Mouse (Mus musculus) heart, embryonic 10.5 days (tissue): ENCODE measurements around the gene Zc2hc1b. TPM values are rescaled to one million over a fixed set of nuclear protein-coding genes. Genes with fewer than 3 reads are reported as not detected.

Source experiments
- DNase-seq: peaks from one replicate; pipeline ENCODE4 v3.0.0-alpha.2; 2017; ENCODE audit warnings: low spot score
- H3K27ac ChIP-seq: fragments of 300-500 bp; sonication (generic); 2 replicates; pipeline ENCODE4 v1.5.1; 2016; ENCODE audit warnings: mild to moderate bottlenecking
- H3K27me3 ChIP-seq: fragments of 300-500 bp; sonication (generic); 2 replicates; pipeline ENCODE4 v1.6.1; 2016; ENCODE audit warnings: mild to moderate bottlenecking; ENCODE audit not compliant: poor library complexity, insufficient read depth, severe bottlenecking
- H3K36me3 ChIP-seq: fragments of 300-500 bp; sonication (generic); 2 replicates; pipeline ENCODE4 v1.6.1; 2016; ENCODE audit warnings: mild to moderate bottlenecking, moderate library complexity
- H3K4me1 ChIP-seq: fragments of 300-500 bp; sonication (generic); 2 replicates; pipeline ENCODE4 v1.6.1; 2016; ENCODE audit warnings: mild to moderate bottlenecking
- H3K4me3 ChIP-seq: fragments of 300-500 bp; sonication (generic); 2 replicates; pipeline ENCODE4 v1.5.1; 2016; ENCODE audit warnings: mild to moderate bottlenecking, moderate library complexity
- H3K9me3 ChIP-seq: fragments of 300-500 bp; sonication (generic); 2 replicates; pipeline ENCODE4 v1.6.1; 2016; ENCODE audit warnings: mild to moderate bottlenecking, moderate library complexity
- WGBS: fragments of 180-500 bp; shearing (Covaris S2); methylation state at CpG from one replicate; pipeline ENCODE4 v1.1.7; 2016; 5-methylcytosine and 5-hydroxymethylcytosine counted together
- polyA plus RNA-seq: library from polyadenylated mRNA; unstranded; fragments of >200 nt; fragmentation: Nextera tagmentation; extraction: Ambion mirVana; gene quantifications from 2 replicates; pipeline ENCODE4 v1.2.1, GENCODE M21; 2016

Zc2hc1b gene
- polyA plus RNA-seq, 1 experiment from 2014 or later: not detected

GRCm38 (mm10) chr10:13168461-13168860, 9.4 kb downstream of the Zc2hc1b start:
- no peaks in the 10 kb centered on the region for H3K9me3 ChIP-seq
- H3K27ac ChIP-seq: peak overlapping the region; percentile 81; the same call in 1 of the 2 replicates
- no peak overlapping the region for H3K4me3 ChIP-seq
- H3K4me1 ChIP-seq: peaks cover 38% of the 10 kb centered on the region
- WGBS: 57% methylated on average over 5 of the region's 5 CpGs
- no peak for DNase-seq
- H3K36me3 ChIP-seq: 0 out of 2 replicates have a peak, but pooled peaks cover 5% of the 10 kb centered on the region
- H3K27me3 ChIP-seq: no peaks in the 10 kb centered on the region

GRCm38 (mm10) chr10:13162031-13162430, 15.8 kb downstream of the Zc2hc1b start:
- WGBS: 28% methylated on average over 4 of the region's 4 CpGs
- Histone ChIP-seq H3K27me3 (no peaks in the 10 kb centered on the region), H3K36me3 (peaks cover 8% of the 10 kb centered on the region; the same call in 1 of the 2 replicates), H3K9me3 (no peaks in the 10 kb centered on the region), H3K4me3 (no peak overlapping the region), H3K4me1 (peaks cover 13% of the 10 kb centered on the region; the same call in 1 of the 2 replicates), H3K27ac (peak overlapping the region; percentile 52)
- DNase-seq: peak; percentile 67

GRCm38 (mm10) chr10:13160913-13161312, 16.9 kb downstream of the Zc2hc1b start:
- H3K27ac ChIP-seq: no peak overlapping the region
- H3K27me3 ChIP-seq: no peaks in the 10 kb centered on the region
- H3K9me3 ChIP-seq: no peaks in the 10 kb centered on the region
- no peak overlapping the region for H3K4me3 ChIP-seq
- 92% methylated on average over 4 of the region's 4 CpGs for WGBS
- no peak for DNase-seq
- peaks cover 13% of the 10 kb centered on the region; the same call in 1 of the 2 replicates for H3K4me1 ChIP-seq
- H3K36me3 ChIP-seq: peaks cover 8% of the 10 kb centered on the region; the same call in 1 of the 2 replicates

- 83% methylated on average over 5 of the region's 5 CpGs for WGBS
- peak; percentile 6 for DNase-seq
- H3K4me1 ChIP-seq: no peaks in the 10 kb centered on the region
Observed at GRCm38 (mm10) chr10:13155377-13155776, 22.4 kb downstream of the Zc2hc1b start.

GRCm38 (mm10) chr10:13152811-13153364, 24.9 kb downstream of the Zc2hc1b start:
- DNase-seq: no peak
- H3K27me3 ChIP-seq: no peaks in the 10 kb centered on the region
- no peaks in the 10 kb centered on the region for H3K36me3 ChIP-seq
- 89% methylated on average over 4 of the region's 4 CpGs for WGBS
- no peaks in the 10 kb centered on the region for H3K4me1 ChIP-seq
- H3K4me3 ChIP-seq: no peak overlapping the region
- no peaks in the 10 kb centered on the region for H3K9me3 ChIP-seq
- no peak overlapping the region for H3K27ac ChIP-seq

More at GRCm38 (mm10) chr10:13155377-13155776, 22.4 kb downstream of the Zc2hc1b start:
- no peaks in the 10 kb centered on the region for H3K27me3 ChIP-seq
- no peak overlapping the region for H3K4me3 ChIP-seq
- peaks cover 2% of the 10 kb centered on the region; the same call in 1 of the 2 replicates for H3K36me3 ChIP-seq
- H3K27ac ChIP-seq: no peak overlapping the region
- no peaks in the 10 kb centered on the region for H3K9me3 ChIP-seq

- peak; percentile 56 for DNase-seq
- no peaks in the 10 kb centered on the region for H3K36me3 ChIP-seq
- H3K9me3 ChIP-seq: no peaks in the 10 kb centered on the region
- no peak overlapping the region for H3K4me3 ChIP-seq
- no peaks in the 10 kb centered on the region for H3K4me1 ChIP-seq
- H3K27ac ChIP-seq: no peak overlapping the region
- WGBS: 75% methylated on average over 5 of the region's 5 CpGs
- no peaks in the 10 kb centered on the region for H3K27me3 ChIP-seq
Observed at GRCm38 (mm10) chr10:13151353-13151752, 26.5 kb downstream of the Zc2hc1b start.

- H3K9me3 ChIP-seq: no peaks in the 10 kb centered on the region
- no peaks in the 10 kb centered on the region for H3K27me3 ChIP-seq
- no peaks in the 10 kb centered on the region for H3K4me1 ChIP-seq
- no peak overlapping the region for H3K4me3 ChIP-seq
- peak; percentile 50 for DNase-seq
- H3K36me3 ChIP-seq: no peaks in the 10 kb centered on the region
- WGBS: 84% methylated on average over 3 of the region's 3 CpGs
- no peak overlapping the region for H3K27ac ChIP-seq
Observed at GRCm38 (mm10) chr10:13150435-13150834, 27.4 kb downstream of the Zc2hc1b start.

GRCm38 (mm10) chr10:13140434-13140833, 37.4 kb downstream of the Zc2hc1b start:
- H3K36me3 ChIP-seq: no peaks in the 10 kb centered on the region
- peak; percentile 7 for DNase-seq
- H3K4me3 ChIP-seq: no peak overlapping the region
- H3K9me3 ChIP-seq: no peaks in the 10 kb centered on the region
- 79% methylated on average over 2 of the region's 2 CpGs for WGBS
- H3K27me3 ChIP-seq: no peaks in the 10 kb centered on the region
- no peaks in the 10 kb centered on the region for H3K4me1 ChIP-seq
- no peak overlapping the region for H3K27ac ChIP-seq

GRCm38 (mm10) chr10:13137906-13138305, 39.9 kb downstream of the Zc2hc1b start:
- Histone ChIP-seq H3K9me3 (no peaks in the 10 kb centered on the region), H3K36me3 (no peaks in the 10 kb centered on the region), H3K27me3 (no peaks in the 10 kb centered on the region), H3K27ac (no peak overlapping the region), H3K4me3 (no peak overlapping the region), H3K4me1 (no peaks in the 10 kb centered on the region)
- WGBS: 87% methylated on average over 6 of the region's 6 CpGs
- peak; percentile 56 for DNase-seq

- no peaks in the 10 kb centered on the region for H3K9me3 ChIP-seq
- DNase-seq: peak; percentile 69
- no peaks in the 10 kb centered on the region for H3K27me3 ChIP-seq
- 89% methylated on average over 7 of the region's 7 CpGs for WGBS
- no peaks in the 10 kb centered on the region for H3K4me1 ChIP-seq
- no peak overlapping the region for H3K27ac ChIP-seq
- no peak overlapping the region for H3K4me3 ChIP-seq
- no peaks in the 10 kb centered on the region for H3K36me3 ChIP-seq
Observed at GRCm38 (mm10) chr10:13135751-13136150, 42.1 kb downstream of the Zc2hc1b start.

GRCm38 (mm10) chr10:13135276-13135675, 42.5 kb downstream of the Zc2hc1b start:
- H3K4me1 ChIP-seq: no peaks in the 10 kb centered on the region
- H3K27me3 ChIP-seq: no peaks in the 10 kb centered on the region
- no peaks in the 10 kb centered on the region for H3K9me3 ChIP-seq
- no peaks in the 10 kb centered on the region for H3K36me3 ChIP-seq
- peak; percentile 58 for DNase-seq
- H3K27ac ChIP-seq: no peak overlapping the region
- 88% methylated on average over 7 of the region's 7 CpGs for WGBS
- no peak overlapping the region for H3K4me3 ChIP-seq

- no peak overlapping the region for H3K27ac ChIP-seq
- H3K4me3 ChIP-seq: no peak overlapping the region
- no peaks in the 10 kb centered on the region for H3K4me1 ChIP-seq
- H3K36me3 ChIP-seq: peaks cover 8% of the 10 kb centered on the region
- 73% methylated on average over 4 of the region's 4 CpGs for WGBS
- peak; percentile 28 for DNase-seq
- no peaks in the 10 kb centered on the region for H3K27me3 ChIP-seq
- H3K9me3 ChIP-seq: no peaks in the 10 kb centered on the region
Observed at GRCm38 (mm10) chr10:13133850-13134249, 44.0 kb downstream of the Zc2hc1b start.

- Histone ChIP-seq H3K27me3 (no peaks in the 10 kb centered on the region), H3K9me3 (no peaks in the 10 kb centered on the region), H3K4me3 (no peak overlapping the region), H3K4me1 (no peaks in the 10 kb centered on the region), H3K36me3 (peaks cover 55% of the 10 kb centered on the region), H3K27ac (no peak overlapping the region)
- DNase-seq: peak; percentile 63
- WGBS: 88% methylated on average over 7 of the region's 7 CpGs
Observed at GRCm38 (mm10) chr10:13127946-13128345, 49.9 kb downstream of the Zc2hc1b start.

GRCm38 (mm10) chr10:13127335-13127734, 50.5 kb downstream of the Zc2hc1b start:
- peak; percentile 65 for DNase-seq
- no peaks in the 10 kb centered on the region for H3K9me3 ChIP-seq
- H3K27me3 ChIP-seq: no peaks in the 10 kb centered on the region
- H3K27ac ChIP-seq: no peak overlapping the region
- no peaks in the 10 kb centered on the region for H3K4me1 ChIP-seq
- no peak overlapping the region for H3K4me3 ChIP-seq
- WGBS: 70% methylated on average over 13 of the region's 13 CpGs
- H3K36me3 ChIP-seq: peaks cover 58% of the 10 kb centered on the region
